Mouse (Mus musculus) limb, embryonic 10.5 days (tissue): ENCODE measurements at regions not wholly inside any gene's neighbourhood (a gene's known extent, or its start where the extent isn't known, plus 50 kb on each side); places are given as distances from the start of the nearest gene placed in this dataset.
"Not testable (repeated sequence)": the region's sequence is repeated elsewhere in the genome, so short reads cannot be mapped to it uniquely, and the experiment has no call there.

Source experiments
- DNase-seq: peaks from one replicate; pipeline ENCODE4 v3.0.0-alpha.2; 2017; ENCODE audit warnings: low spot score
- H3K27ac ChIP-seq: fragments of 300-500 bp; sonication (generic); 2 replicates; pipeline ENCODE4 v1.5.1; 2016; ENCODE audit warnings: mild to moderate bottlenecking
- H3K27me3 ChIP-seq: fragments of 300-500 bp; sonication (generic); 2 replicates; pipeline ENCODE4 v1.6.1; 2016; ENCODE audit warnings: low read depth, mild to moderate bottlenecking; ENCODE audit not compliant: poor library complexity, severe bottlenecking
- H3K36me3 ChIP-seq: fragments of 300-500 bp; sonication (generic); 2 replicates; pipeline ENCODE4 v1.6.1; 2016; ENCODE audit warnings: mild to moderate bottlenecking, moderate library complexity
- H3K4me1 ChIP-seq: fragments of 300-500 bp; sonication (generic); 2 replicates; pipeline ENCODE4 v1.6.1; 2016
- H3K4me3 ChIP-seq: fragments of 300-500 bp; sonication (generic); 2 replicates; pipeline ENCODE4 v1.5.1; 2016; ENCODE audit warnings: mild to moderate bottlenecking, moderate library complexity
- H3K9me3 ChIP-seq: fragments of 300-500 bp; sonication (generic); replicated peaks from 2 replicates; pipeline ENCODE4 v1.6.1; 2016; ENCODE audit warnings: mild to moderate bottlenecking
- WGBS: fragments of 180-500 bp; shearing (Covaris S2); methylation state at CpG from one replicate; pipeline ENCODE4 v1.1.7; 2016; 5-methylcytosine and 5-hydroxymethylcytosine counted together

- not testable (repeated sequence) for H3K27me3 ChIP-seq, H3K9me3 ChIP-seq, H3K27ac ChIP-seq, DNase-seq, H3K4me3 ChIP-seq, H3K36me3 ChIP-seq, H3K4me1 ChIP-seq
- WGBS: 89% methylated on average over 5 of the region's 5 CpGs
Observed at GRCm38 (mm10) chr16:3334355-3334754, 256.5 kb upstream of the Olfr161 start.

GRCm38 (mm10) chr16:3343372-3343771 lies 247.5 kb upstream of the Olfr161 start:
- not testable (repeated sequence) for H3K27me3 ChIP-seq, H3K4me3 ChIP-seq
- WGBS: 33% methylated on average over 4 of the region's 4 CpGs

GRCm38 (mm10) chr16:3344725-3345380 lies 246.0 kb upstream of the Olfr161 start:
- H3K27me3 ChIP-seq, H3K4me1 ChIP-seq, DNase-seq, H3K9me3 ChIP-seq, H3K36me3 ChIP-seq, H3K4me3 ChIP-seq, H3K27ac ChIP-seq: not testable (repeated sequence)
- WGBS: no CpG with 5 or more reads among the region's 1 CpGs

More at GRCm38 (mm10) chr16:3343372-3343771, 247.5 kb upstream of the Olfr161 start:
- not testable (repeated sequence) for DNase-seq, H3K9me3 ChIP-seq, H3K4me1 ChIP-seq, H3K27ac ChIP-seq, H3K36me3 ChIP-seq

- 95% methylated on average over 1 of the region's 4 CpGs for WGBS
- not testable (repeated sequence) for H3K27me3 ChIP-seq, H3K4me3 ChIP-seq, H3K27ac ChIP-seq, H3K9me3 ChIP-seq, DNase-seq, H3K36me3 ChIP-seq, H3K4me1 ChIP-seq
Observed at GRCm38 (mm10) chr16:3349382-3349781, 241.5 kb upstream of the Olfr161 start.

- not testable (repeated sequence) for H3K27me3 ChIP-seq, DNase-seq, H3K9me3 ChIP-seq, H3K36me3 ChIP-seq, H3K27ac ChIP-seq, H3K4me1 ChIP-seq, H3K4me3 ChIP-seq
- 58% methylated on average over 3 of the region's 4 CpGs for WGBS
Observed at GRCm38 (mm10) chr16:3349850-3350547, 240.8 kb upstream of the Olfr161 start.

- H3K36me3 ChIP-seq, H3K9me3 ChIP-seq, H3K4me3 ChIP-seq, H3K27ac ChIP-seq, H3K27me3 ChIP-seq, H3K4me1 ChIP-seq: not testable (repeated sequence)
- WGBS: 79% methylated on average over 7 of the region's 7 CpGs
- DNase-seq: peak; percentile 42
Observed at GRCm38 (mm10) chr16:3350668-3351507, 240.0 kb upstream of the Olfr161 start.

GRCm38 (mm10) chr16:3351508-3352046 lies 239.3 kb upstream of the Olfr161 start:
- WGBS: 90% methylated on average over 3 of the region's 3 CpGs
- not testable (repeated sequence) for H3K9me3 ChIP-seq, H3K4me3 ChIP-seq, DNase-seq, H3K27ac ChIP-seq, H3K27me3 ChIP-seq, H3K4me1 ChIP-seq, H3K36me3 ChIP-seq
